19 mouse cellular contexts compared by ENCODE assay signal in genomic region chr3:127036118-127036517, GRCm38 (mm10).
DNase-seq lines count a peak whose midpoint lies in the region; TF ChIP-seq lines count a peak whose summit lies in the region.
"Had no signal": no experiment of that assay in that cellular context is flagged by ENCODE, and none has a peak within 500 bp of the region (broad histone marks: within the 10 kb centered on the region; RNA-seq: fewer than 3 reads in every experiment).

No protein-coding gene starts in this region.

- H3K27ac ChIP-seq in layer of hippocampus, adult 2 months = peak overlapping the region; percentile 77
- peak overlapping the region; percentile 27; the same call in 1 of the 2 replicates for H3K27ac ChIP-seq in cortical plate, adult 2 months (ENCODE audit: insufficient read depth, low read length)
- H3K27ac ChIP-seq: embryonic facial prominence, embryonic 10.5 days; forebrain, embryonic 10.5 days; forebrain, embryonic 15.5 days; gastrocnemius, adult 2 months; hindbrain, embryonic 10.5 days; hindbrain, embryonic 14.5 days had no signal

- no peak overlapping the region for H3K4me3 ChIP-seq in layer of hippocampus, adult 2 months
- no peak overlapping the region for H3K4me3 ChIP-seq in cortical plate, adult 2 months (ENCODE audit: insufficient read depth, low read length)
- H3K4me3 ChIP-seq: embryonic facial prominence, embryonic 10.5 days; erythroblast, embryonic 14.5 days; forebrain, embryonic 10.5 days; forebrain, embryonic 15.5 days; gastrocnemius, adult 2 months; heart, embryonic 12.5 days; hindbrain, embryonic 10.5 days had no signal

- no peak for DNase-seq in layer of hippocampus, adult 2 months (ENCODE audit: low spot score in 2 of 2)
- DNase-seq in layer of hippocampus, adult 9-10 months (ENCODE audit: low spot score) = no peak
- DNase-seq in NIH3T3 (ENCODE audit: low read depth) = peak; percentile 38
- DNase-seq in ovary, adult 18-20 months (ENCODE audit: low spot score) = no peak
- no peak for DNase-seq in layer of hippocampus, postnatal 25 days (ENCODE audit: extremely low spot score in 1 of 2, low spot score in 1 of 2)
- DNase-seq: adrenal gland, postnatal 14 days; cerebellum, adult 18-20 months; cerebellum, adult 9-11 months; cerebellum, postnatal 36 days; gastrocnemius, adult 2 months; gastrocnemius, postnatal 25 days had no signal

- H3K4me1 ChIP-seq in cortical plate, adult 2 months (ENCODE audit: control insufficient read depth, insufficient read depth, low read length) = peaks cover 11% of the 10 kb centered on the region
- H3K4me1 ChIP-seq: forebrain, embryonic 15.5 days; heart, embryonic 12.5 days; hindbrain, embryonic 10.5 days had no signal

- no peak for TF ChIP-seq CTCF in layer of hippocampus, adult 2 months (conservative IDR thresholded peaks at IDR 0.05)
- no peak for TF ChIP-seq CTCF in cortical plate, adult 2 months (IDR thresholded peaks at IDR 0.05; ENCODE audit: extremely low read depth, insufficient read depth, low read length)

- TF ChIP-seq POLR2A in cortical plate, adult 2 months (IDR thresholded peaks at IDR 0.05; ENCODE audit: extremely low read depth, insufficient read depth, low read length) = no peak
